Mouse (Mus musculus) ES-Bruce4 (cell line): Measurements from ENCODE around the gene Nr5a1.

ENCODE experiments used
- CTCF ChIP-seq: IDR thresholded peaks from one replicate; pipeline ENCODE4 v1.8.1; 2011; ENCODE audit warnings: low read depth, low read length
- EP300 ChIP-seq: IDR thresholded peaks from 2 replicates; pipeline ENCODE4 v1.6.1; 2011; ENCODE audit warnings: low read depth, low read length; ENCODE audit not compliant: insufficient read depth
- POLR2A ChIP-seq: IDR thresholded peaks from one replicate; pipeline ENCODE4 v1.8.1; 2011; ENCODE audit warnings: low read length; ENCODE audit not compliant: insufficient read depth

- TF ChIP-seq CTCF: peak; percentile 56
- TF ChIP-seq POLR2A: no peak
- no peak for TF ChIP-seq EP300
These were observed 52.9 kb downstream of the Nr5a1 start for GRCm38 (mm10) chr2:38661398-38661797.
